Mouse (Mus musculus) liver, embryonic 12.5 days (tissue): Measurements from ENCODE around the gene Csf1. TPM values are rescaled to one million over a fixed set of nuclear protein-coding genes. Genes with fewer than 3 reads are reported as not detected.
A peak's percentile ranks its signal among the peaks of the same experiment; 100 is the strongest.

Experiments used
- ATAC-seq: fragments of 200-750 bp; cut with Nextera tagmentation; 2 replicates; pipeline ENCODE4 v1.8.0; 2017; ENCODE audit warnings: moderate number of reproducible peaks, mild to moderate bottlenecking, moderate library complexity
- H3K27ac ChIP-seq: fragments of 300-500 bp; sonication (generic); 2 replicates; pipeline ENCODE4 v1.5.1; 2016; ENCODE audit warnings: mild to moderate bottlenecking
- H3K27me3 ChIP-seq: fragments of 300-500 bp; sonication (generic); replicated peaks from 2 replicates; pipeline ENCODE4 v1.6.1; 2016; ENCODE audit warnings: mild to moderate bottlenecking, moderate library complexity
- H3K36me3 ChIP-seq: fragments of 300-500 bp; sonication (generic); 2 replicates; pipeline ENCODE4 v1.6.1; 2016; ENCODE audit warnings: mild to moderate bottlenecking, moderate library complexity
- H3K4me1 ChIP-seq: fragments of 300-500 bp; sonication (generic); 2 replicates; pipeline ENCODE4 v1.6.1; 2016
- H3K4me2 ChIP-seq: fragments of 300-500 bp; sonication (generic); 2 replicates; pipeline ENCODE4 v1.6.1; 2016; ENCODE audit warnings: mild to moderate bottlenecking, moderate library complexity
- H3K4me3 ChIP-seq: fragments of 300-500 bp; sonication (generic); 2 replicates; pipeline ENCODE4 v1.5.1; 2016; ENCODE audit warnings: mild to moderate bottlenecking, moderate library complexity
- H3K9ac ChIP-seq: fragments of 300-500 bp; sonication (generic); 2 replicates; pipeline ENCODE4 v1.6.1; 2016; ENCODE audit warnings: mild to moderate bottlenecking, moderate library complexity
- H3K9me3 ChIP-seq: fragments of 300-500 bp; sonication (generic); replicated peaks from 2 replicates; pipeline ENCODE4 v1.6.1; 2016; ENCODE audit warnings: mild to moderate bottlenecking, moderate library complexity
- WGBS: fragments of 180-500 bp; shearing (Covaris S2); methylation state at CpG from one replicate; pipeline ENCODE4 v1.1.7; 2016; ENCODE audit not compliant: insufficient replicate concordance; 5-methylcytosine and 5-hydroxymethylcytosine counted together
- polyA plus RNA-seq: library from polyadenylated mRNA; unstranded; fragments of >200 nt; fragmentation: Nextera tagmentation; extraction: Ambion mirVana; gene quantifications from 2 replicates; pipeline ENCODE4 v1.2.1, GENCODE M21; 2016

The Csf1 gene
- polyA plus RNA-seq, 1 experiment from 2014 or later, result 8.7 TPM

DNA sequence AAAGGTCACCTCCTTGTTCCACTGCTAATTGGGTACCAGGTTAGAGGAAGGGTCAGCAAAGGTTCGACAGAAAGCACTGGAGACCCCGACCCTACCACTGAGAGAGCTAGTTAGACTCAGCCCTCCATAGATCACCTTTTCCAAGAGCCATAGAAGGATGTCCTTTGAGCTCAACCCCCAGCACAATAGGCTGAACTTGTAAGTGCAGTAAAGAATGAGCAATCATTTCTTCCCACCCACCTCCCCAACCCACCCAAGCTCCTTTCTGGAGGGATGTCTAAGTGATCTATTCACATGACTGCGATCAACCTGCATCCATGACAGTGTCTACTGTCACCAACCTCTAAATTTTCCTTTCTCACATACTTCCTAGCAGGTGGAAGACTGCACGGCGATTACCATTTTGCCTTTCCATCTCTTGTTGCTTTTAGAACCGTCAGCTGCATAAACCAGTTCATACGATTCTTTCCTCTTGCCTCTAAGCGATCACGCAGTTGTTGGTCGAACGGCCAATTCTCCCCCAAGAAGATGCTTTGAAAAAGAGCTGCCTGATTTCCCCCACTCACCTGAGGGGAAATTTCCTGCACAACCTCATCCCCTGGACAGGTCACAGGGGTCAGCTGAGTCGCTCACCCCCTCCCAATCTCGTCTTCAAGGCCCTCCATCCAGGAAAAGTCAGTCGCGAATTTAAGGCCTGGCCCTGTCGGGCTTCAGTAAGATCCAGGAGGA is 64.9 kb downstream of the Csf1 start:
- H3K27ac ChIP-seq, result peak overlapping the region; percentile 90
- H3K4me2 ChIP-seq, result peak overlapping the region; percentile 92
- peaks cover 50% of the 10 kb centered on the region for H3K4me1 ChIP-seq
- H3K4me3 ChIP-seq, result peak overlapping the region; percentile 91
- 5% methylated on average over 16 of the region's 16 CpGs for WGBS
- no peak for ATAC-seq
- peak overlapping the region; percentile 97 for H3K9ac ChIP-seq
- H3K27me3 ChIP-seq, result no peaks in the 10 kb centered on the region
- no peaks in the 10 kb centered on the region for H3K36me3 ChIP-seq
- H3K9me3 ChIP-seq, result no peaks in the 10 kb centered on the region

DNA sequence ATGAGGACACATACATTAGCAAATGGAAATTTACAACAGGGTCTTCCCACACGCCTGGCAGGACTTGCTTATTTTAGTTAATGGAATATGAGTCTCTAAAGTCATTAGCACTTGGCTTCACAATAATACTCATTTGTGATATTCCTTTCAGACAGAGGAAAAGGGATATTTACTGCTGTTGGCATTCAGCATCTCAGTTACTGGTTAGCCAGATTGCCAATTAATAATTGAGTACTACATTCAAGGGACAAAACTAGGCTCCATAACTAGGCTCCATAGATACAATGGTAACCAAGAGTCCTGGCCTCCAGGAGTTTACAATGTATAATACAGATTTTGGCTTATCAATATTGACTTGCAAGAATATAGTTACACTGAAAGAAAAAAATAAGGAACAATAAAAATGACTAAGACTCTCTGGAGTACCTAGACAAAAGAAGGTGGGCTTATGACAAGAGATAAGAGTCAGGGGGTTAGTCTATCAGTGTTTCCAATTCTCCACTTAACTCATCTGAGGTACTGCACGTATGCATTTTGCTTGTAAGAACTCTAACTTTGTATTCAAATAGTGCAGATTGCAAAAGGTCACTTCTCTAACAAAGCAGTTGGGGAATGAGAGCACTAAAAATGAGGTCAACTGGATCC is 65.9 kb downstream of the Csf1 start:
- H3K36me3 ChIP-seq, result no peaks in the 10 kb centered on the region
- peak overlapping the region; percentile 97 for H3K9ac ChIP-seq
- 43% methylated on average over 2 of the region's 2 CpGs for WGBS
- peak overlapping the region; percentile 92 for H3K4me2 ChIP-seq
- H3K9me3 ChIP-seq, result no peaks in the 10 kb centered on the region
- peak overlapping the region; percentile 91 for H3K4me3 ChIP-seq
- no peak for ATAC-seq
- H3K27me3 ChIP-seq, result no peaks in the 10 kb centered on the region
- H3K4me1 ChIP-seq, result peaks cover 60% of the 10 kb centered on the region
- no peak overlapping the region for H3K27ac ChIP-seq

Other genes starting within 250 kb of the Csf1 start
- 0.42 and 0.61 TPM in 2 replicates for gene Slc6a17, start 242.5 kb downstream of the Csf1 start, polyA plus RNA-seq
- gene Ubl4b, start 205.4 kb downstream of the Csf1 start, polyA plus RNA-seq, result not detected in 2 replicates
- gene Alx3, start 165.4 kb downstream of the Csf1 start, polyA plus RNA-seq, result 0.69 and 0.76 TPM in 2 replicates
- not detected in 2 replicates for gene Gm10961, start 129.1 kb downstream of the Csf1 start, polyA plus RNA-seq
- 17.0 and 19.0 TPM in 2 replicates for gene Strip1, start 128.8 kb downstream of the Csf1 start, polyA plus RNA-seq
- gene Ahcyl1, start 63.9 kb downstream of the Csf1 start, polyA plus RNA-seq, result 53.7 and 54.0 TPM in 2 replicates
- gene Eps8l3, start 116.8 kb upstream of the Csf1 start, polyA plus RNA-seq, result not detected in 2 replicates
- gene Gstm5, start 135.4 kb upstream of the Csf1 start, polyA plus RNA-seq, result 121 and 124 TPM in 2 replicates
- gene Gstm7, start 171.3 kb upstream of the Csf1 start, polyA plus RNA-seq, result 8.1 and 8.9 TPM in 2 replicates
- gene Gstm6, start 183.3 kb upstream of the Csf1 start, polyA plus RNA-seq, result 7.1 and 7.5 TPM in 2 replicates
- 7.9 and 10.0 TPM in 2 replicates for gene Gstm3, start 208.8 kb upstream of the Csf1 start, polyA plus RNA-seq
- gene Gstm2, start 226.0 kb upstream of the Csf1 start, polyA plus RNA-seq, result 7.6 and 7.8 TPM in 2 replicates